Mouse (Mus musculus) embryonic fibroblast, embryonic 13.5 days (primary cell): ENCODE data around the gene Gm6793. TPM values are rescaled to one million over a fixed set of nuclear protein-coding genes. Genes with fewer than 3 reads are reported as not detected.

Source experiments
- H3K27ac ChIP-seq: 2 replicates; pipeline ENCODE4 v1.5.1; 2012; ENCODE audit warnings: low read length, control low read depth, inconsistent platforms; ENCODE audit not compliant: insufficient read depth
- H3K4me1 ChIP-seq: 2 replicates; pipeline ENCODE4 v1.6.1; 2011; ENCODE audit warnings: low read length; ENCODE audit not compliant: control insufficient read depth, insufficient read depth
- H3K4me3 ChIP-seq: 2 replicates; pipeline ENCODE4 v1.5.1; 2011; ENCODE audit warnings: mild to moderate bottlenecking, control low read depth, low read length; ENCODE audit not compliant: insufficient read depth
- CTCF ChIP-seq: IDR thresholded peaks from 2 replicates; pipeline ENCODE4 v1.5.1; 2011; ENCODE audit warnings: mild to moderate bottlenecking, control low read depth, low read length, moderate library complexity, borderline replicate concordance; ENCODE audit not compliant: insufficient read depth
- POLR2A ChIP-seq: IDR thresholded peaks from 2 replicates; pipeline ENCODE4 v1.6.1; 2011; ENCODE audit warnings: low read depth, mild to moderate bottlenecking, control low read depth, low read length, moderate library complexity
- polyA plus RNA-seq: library from polyadenylated mRNA; stranded (reverse); fragments of >200 nt; gene quantifications from 2 replicates; pipeline ENCODE4 v1.2.4, GENCODE M21; 2011; ENCODE audit warnings: low read depth; ENCODE audit not compliant: missing spikeins, insufficient read length

The Gm6793 gene
- polyA plus RNA-seq, 1 experiment = 0.33 TPM

DNA sequence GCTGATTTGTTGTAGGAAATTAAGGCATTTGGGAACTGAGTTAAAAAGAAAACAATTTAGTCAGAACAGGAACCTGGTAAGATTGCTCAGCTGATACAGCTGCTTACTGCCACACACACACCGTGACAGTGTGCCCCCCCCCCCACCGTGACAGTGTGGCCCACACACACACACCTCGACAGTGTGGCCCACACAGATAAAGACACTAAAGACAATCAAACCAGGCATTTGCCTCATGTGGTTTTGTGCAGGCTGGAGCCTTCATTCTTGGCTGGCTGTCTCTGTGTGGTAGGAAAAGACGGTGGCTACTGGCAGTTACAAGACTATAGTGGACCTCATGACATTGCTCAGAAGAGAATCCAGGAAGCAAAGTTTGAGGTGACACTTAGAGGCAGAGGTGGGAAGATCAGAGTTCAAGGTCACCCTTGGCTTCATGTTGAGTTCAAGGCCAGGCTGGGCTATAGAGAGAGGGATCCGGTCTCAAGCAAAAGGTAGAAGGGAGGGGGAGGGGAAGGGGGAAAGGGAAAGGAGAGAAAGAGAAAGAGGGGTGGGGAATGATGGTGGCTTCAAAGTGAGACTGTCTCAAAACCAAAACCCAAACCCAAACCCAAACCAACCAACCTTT is 47.5 kb downstream of the Gm6793 start:
- no peak overlapping the region for H3K4me3 ChIP-seq
- TF ChIP-seq CTCF (no peak), POLR2A (no peak)
- no peak overlapping the region for H3K27ac ChIP-seq
- peaks cover 4% of the 10 kb centered on the region; the same call in 1 of the 2 replicates for H3K4me1 ChIP-seq

DNA sequence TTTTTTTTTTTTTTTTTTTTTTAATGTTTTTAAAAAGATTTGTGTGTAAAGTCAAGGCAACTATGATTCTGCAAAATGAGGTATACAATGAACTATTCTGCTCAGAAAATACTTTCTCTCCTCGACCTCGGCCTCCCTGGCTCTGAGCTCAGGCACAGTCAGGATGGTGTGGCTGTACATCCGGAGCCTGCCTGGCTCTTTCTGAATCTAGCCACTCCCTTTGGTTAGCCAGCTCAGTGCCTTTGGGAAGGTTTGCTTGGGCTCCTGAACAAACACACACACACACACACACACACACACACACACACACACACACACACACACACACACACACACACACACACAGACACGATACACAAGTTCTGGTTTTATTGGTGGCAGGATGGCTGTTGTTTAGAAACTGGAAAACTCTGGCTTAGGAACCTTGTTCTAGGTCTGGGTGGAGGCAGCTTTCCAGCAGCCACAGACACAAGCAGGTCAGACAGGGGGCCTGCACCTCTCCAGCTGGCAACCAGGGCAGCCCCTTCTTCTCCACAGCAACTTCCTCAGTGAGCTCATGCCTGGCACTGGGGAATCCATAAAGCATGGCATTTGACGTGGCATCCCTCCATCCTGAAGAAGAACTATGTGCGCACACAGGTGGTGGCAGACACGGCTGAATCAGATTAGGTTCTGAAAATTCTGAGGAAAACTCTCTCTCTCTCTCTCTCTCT is 49.8 kb downstream of the Gm6793 start:
- Histone ChIP-seq H3K4me3 (no peak overlapping the region), H3K4me1 (peaks cover 4% of the 10 kb centered on the region; the same call in 1 of the 2 replicates), H3K27ac (peak overlapping the region; percentile 52)
- TF ChIP-seq POLR2A (0 out of 2 replicates have a peak, but pooled peaks have one; percentile 28), CTCF (no peak)

DNA sequence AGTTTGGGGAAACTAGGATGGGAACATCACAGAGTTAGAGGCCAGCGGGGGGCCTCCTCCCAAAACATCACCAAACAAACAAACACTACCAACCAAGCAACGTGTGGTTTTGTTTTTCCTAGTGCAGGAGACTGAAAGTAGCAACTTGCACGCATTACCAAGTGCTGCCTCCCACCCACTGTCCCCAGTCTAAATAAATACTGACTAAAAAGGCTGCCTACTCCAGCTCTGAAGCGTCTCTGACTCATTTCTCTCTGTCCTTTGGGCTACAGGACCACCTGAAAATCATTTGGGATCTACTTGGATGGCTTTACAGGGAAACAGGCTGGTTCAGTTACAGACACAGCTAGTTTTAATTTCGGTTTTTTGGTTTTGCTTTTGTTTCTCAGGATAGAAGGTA is 50.5 kb downstream of the Gm6793 start:
- peaks cover 4% of the 10 kb centered on the region; the same call in 1 of the 2 replicates for H3K4me1 ChIP-seq
- H3K27ac ChIP-seq = peak overlapping the region; percentile 52
- TF ChIP-seq CTCF (no peak), POLR2A (no peak)
- no peak overlapping the region for H3K4me3 ChIP-seq

DNA sequence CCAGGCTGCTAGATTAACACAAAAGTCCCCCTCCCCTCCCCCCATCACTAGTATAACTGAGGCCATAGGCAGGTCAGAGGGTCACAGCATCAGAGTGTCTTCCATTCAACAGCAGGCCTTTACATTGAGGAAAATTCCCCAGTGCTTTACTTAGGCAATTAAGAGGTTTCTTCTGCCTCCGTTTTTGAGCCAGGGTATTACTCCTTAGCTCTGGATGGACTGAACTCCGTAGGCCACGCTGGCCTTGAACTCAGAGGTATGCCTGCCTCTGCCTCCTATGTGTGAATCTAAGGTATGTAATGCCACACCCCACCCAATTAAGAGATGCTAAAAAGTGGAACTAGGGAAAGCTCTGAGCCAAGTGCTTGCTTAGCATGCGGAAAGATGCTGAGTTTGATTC is 51.3 kb downstream of the Gm6793 start:
- Histone ChIP-seq H3K4me3 (no peak overlapping the region), H3K27ac (no peak overlapping the region), H3K4me1 (peaks cover 4% of the 10 kb centered on the region; the same call in 1 of the 2 replicates)
- TF ChIP-seq CTCF (no peak), POLR2A (no peak)

Other genes with a start within 250 kb of the Gm6793 start
- gene Cfdp1, start 160.7 kb downstream of the Gm6793 start, polyA plus RNA-seq = 120 and 149 TPM in 2 replicates
- gene Tmem170, start 138.3 kb downstream of the Gm6793 start, polyA plus RNA-seq = 2.6 and 3.2 TPM in 2 replicates
- 0.79 and 1.9 TPM in 2 replicates for gene Chst5, start 104.6 kb downstream of the Gm6793 start, polyA plus RNA-seq
- gene Tmem231, start 81.2 kb downstream of the Gm6793 start, polyA plus RNA-seq = 11.4 and 12.2 TPM in 2 replicates
- gene Gabarapl2, start 74.3 kb downstream of the Gm6793 start, polyA plus RNA-seq = 51.0 and 61.1 TPM in 2 replicates
- gene Adat1, start 22.7 kb downstream of the Gm6793 start, polyA plus RNA-seq = 3.7 and 4.2 TPM in 2 replicates
- 141 and 154 TPM in 2 replicates for gene Kars, start 3.7 kb downstream of the Gm6793 start, polyA plus RNA-seq
- 7.5 and 8.0 TPM in 2 replicates for gene Terf2ip, start 3.6 kb downstream of the Gm6793 start, polyA plus RNA-seq